Mouse (Mus musculus): ENCODE measurements around the gene Zfp345.
"Not testable (repeated sequence)": the region's sequence is repeated elsewhere in the genome, so short reads cannot be mapped to it uniquely, and the experiment has no call there.

Zfp345 gene

GRCm38 (mm10) chr2:150484939-150485778 is at the start of gene Zfp345:
Zfp345 (minus strand) TSS chr2:150485091.
- DNase-seq = peak; percentile 16 to 34

- DNase-seq = no peak
These were observed 40.9 kb upstream of the Zfp345 start for GRCm38 (mm10) chr2:150525703-150526207.

GRCm38 (mm10) chr2:150512837-150513236 is 27.9 kb upstream of the Zfp345 start:
- no peak for DNase-seq

- not testable (repeated sequence) for DNase-seq
These were observed 15.5 kb upstream of the Zfp345 start for GRCm38 (mm10) chr2:150500124-150500973.

- DNase-seq = no peak
These were observed 8.1 kb upstream of the Zfp345 start for GRCm38 (mm10) chr2:150493031-150493430.

- peak; percentile 79 to 80 for DNase-seq
These were observed 33.5 kb downstream of the Zfp345 start, which contains the start of gene Zfp442 for GRCm38 (mm10) chr2:150451180-150451919. Zfp442 (minus strand) TSS chr2:150451486.

GRCm38 (mm10) chr2:150439084-150439483 is 45.8 kb downstream of the Zfp345 start:
- peak in 1 of 2 experiments; percentile 7 for DNase-seq
